Mouse (Mus musculus) testis, adult 10 weeks (tissue): ENCODE results near the gene Pkd1l3. TPM values are rescaled to one million over a fixed set of nuclear protein-coding genes. Genes with fewer than 3 reads are reported as not detected.

Experiments used
- polyA plus RNA-seq: library from polyadenylated mRNA; stranded (reverse); fragments of 350-450 nt; fragmentation: Illumina TruSeq; extraction: RNeasy Lipid Tissue Mini Kit (QIAGEN cat#74804); gene quantifications from one replicate; pipeline ENCODE4 v1.2.3, GENCODE M21; 2014; ENCODE audit warnings: low read depth, low replicate concordance

The Pkd1l3 gene
- polyA plus RNA-seq = 26.5 TPM

DNA sequence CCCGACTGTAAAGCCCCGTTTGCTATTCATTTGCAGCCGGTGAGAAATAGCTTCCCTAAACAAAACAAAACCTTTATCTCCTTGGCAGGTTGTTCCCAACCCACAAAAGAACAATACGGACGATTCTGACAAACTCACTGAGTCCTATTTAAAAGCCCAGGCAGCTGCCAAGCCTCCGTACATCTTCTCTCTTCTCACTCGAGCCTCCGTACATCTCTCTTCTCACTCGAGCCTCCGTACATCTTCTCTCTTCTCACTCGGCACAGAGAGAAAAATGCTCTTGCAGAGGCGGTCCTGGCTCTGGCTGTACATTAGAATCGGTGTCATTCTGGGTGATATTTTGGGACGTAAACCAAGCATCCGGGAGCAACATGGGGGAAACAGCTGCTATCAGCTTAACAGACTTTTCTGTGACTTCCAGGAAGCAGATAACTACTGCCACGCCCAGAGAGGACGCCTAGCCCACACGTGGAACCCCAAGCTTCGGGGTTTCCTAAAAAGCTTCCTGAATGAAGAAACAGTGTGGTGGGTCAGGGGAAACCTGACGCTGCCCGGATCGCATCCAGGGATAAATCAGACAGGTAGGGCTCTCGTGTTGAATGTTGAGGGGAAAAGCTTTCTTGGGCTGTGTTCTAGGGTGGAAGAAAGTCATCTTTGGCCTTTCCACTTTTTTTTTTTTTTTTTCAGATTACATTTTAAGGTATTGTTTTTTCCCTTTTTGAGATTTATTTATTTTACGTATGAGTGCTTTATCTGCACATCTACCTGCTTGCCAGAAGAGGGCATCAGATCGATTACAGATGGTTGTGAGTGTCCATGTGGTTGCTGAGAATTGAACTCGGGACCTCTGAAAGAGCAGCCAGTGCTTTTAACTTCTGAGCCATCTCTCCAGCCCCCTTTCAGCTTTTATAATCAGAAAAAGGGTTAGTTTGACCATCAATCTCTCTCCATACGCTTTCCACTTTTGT is at the start of gene Pkd1l3:
Gene Pkd1l3, plus strand, starts transcription at position 275 of the 968 bp plus-strand sequence.

DNA sequence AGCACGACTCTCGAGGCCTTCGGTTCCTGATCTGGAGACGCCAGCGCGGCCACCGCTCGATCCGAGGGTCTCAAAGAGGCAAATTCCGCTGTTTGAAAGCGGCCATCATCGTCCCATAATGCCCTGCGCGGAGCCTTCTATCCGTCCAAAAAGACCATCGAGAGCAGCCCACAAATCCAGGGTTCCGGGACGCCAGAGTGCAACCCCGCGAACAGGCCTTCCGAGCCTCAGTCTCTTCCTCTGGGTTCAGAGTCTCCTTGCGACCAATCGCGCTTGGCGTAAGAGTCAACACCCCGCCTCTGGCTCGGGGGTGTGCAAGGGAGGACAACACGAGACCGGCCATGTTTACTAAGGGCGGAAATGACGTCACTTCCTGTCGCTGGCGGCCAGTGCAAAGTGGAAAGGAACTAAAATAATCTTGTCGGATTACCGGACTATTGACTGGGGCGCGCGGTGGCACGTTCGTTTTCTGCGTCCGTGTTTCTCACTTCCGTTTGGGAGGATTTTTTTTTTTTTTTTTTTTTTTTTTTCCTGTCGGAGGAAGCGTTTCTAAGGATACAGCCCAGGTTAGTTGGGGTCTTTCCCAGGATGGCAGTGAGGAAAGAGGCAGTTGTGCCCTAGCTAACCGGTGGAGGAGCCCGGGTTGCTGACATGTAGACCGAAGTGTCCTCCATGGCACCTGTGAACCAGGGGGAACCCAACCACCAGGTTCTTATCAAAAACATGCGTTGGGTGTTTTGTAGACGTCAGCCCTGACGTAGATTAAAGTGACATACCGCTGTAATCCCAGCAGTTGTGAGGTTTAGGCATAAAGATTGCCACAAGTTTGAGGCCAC is 48.6 kb upstream of the Pkd1l3 start, which contains the start of the genes Dhx38 and Txnl4b:
Gene Dhx38, minus strand, starts transcription at position 364 of the 836 bp plus-strand sequence.
Gene Txnl4b, plus strand, starts transcription at position 395 of the 836 bp plus-strand sequence.

DNA sequence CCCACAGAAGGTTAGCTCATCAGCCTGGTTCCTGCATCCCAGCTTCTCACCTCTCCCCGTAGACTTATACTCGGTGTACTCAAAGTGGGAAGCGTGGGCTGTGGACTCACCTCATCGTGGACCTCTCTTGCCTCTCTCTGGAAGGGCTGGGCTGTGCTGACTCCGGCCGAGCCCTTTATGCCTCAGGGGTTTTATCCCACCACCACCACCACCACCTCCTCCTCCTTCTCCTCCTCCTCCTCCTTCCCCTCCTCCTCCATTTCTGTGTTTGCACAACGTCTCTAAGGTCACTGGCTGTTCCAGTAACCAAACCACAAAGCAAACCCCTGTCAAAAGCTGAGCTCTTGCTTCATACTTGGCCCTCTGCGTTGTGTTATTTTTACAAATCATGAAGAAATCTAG is 35.4 kb upstream of the Pkd1l3 start, which contains the start of gene Hp:
Gene Hp, minus strand, starts transcription at position 273 of the 402 bp plus-strand sequence.

DNA sequence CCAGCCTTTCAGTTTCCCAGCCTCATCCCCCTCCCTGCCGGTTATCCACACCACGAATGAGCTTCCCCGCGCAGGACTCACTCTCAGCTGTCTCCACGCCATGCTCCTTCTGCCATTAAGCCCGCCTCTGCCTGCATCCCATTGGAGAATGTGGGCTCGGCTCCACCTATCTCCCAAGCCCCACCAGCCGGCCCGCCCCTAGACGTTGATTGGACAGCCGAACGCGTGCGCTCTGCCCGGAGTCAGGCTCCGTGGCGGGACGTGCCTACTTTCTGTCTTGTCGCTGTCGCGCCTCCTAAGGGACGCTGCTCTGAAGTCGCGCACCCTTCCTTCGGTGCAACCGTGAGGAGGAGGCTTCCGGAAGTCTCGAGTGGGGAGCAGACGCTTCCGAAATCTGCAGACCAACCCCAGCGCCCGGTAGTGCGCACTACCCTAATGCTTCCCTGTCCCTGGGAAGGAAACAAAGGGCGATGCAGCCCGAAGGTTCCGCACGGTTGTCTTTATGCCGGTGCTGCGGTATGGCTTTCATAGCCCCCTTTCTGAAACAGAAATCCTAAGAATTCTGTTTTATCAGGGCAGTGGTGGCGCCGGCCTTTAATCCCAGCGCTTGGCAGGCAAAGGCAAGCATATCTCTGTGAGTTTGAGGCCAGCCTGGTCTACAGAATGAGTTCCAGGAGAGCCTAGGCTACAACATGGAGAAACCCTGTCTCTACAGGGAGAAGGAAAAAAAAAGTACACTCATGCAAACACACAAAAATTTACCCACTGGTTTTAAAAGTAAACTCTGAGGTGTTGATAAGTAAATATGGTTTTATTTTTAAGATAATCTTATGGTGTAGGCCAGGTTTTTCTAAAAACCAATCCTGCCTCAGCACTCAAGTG is 5.8 kb upstream of the Pkd1l3 start, which contains the start of gene Dhodh:
Gene Dhodh, minus strand, starts transcription at position 403 of the 882 bp plus-strand sequence.

DNA sequence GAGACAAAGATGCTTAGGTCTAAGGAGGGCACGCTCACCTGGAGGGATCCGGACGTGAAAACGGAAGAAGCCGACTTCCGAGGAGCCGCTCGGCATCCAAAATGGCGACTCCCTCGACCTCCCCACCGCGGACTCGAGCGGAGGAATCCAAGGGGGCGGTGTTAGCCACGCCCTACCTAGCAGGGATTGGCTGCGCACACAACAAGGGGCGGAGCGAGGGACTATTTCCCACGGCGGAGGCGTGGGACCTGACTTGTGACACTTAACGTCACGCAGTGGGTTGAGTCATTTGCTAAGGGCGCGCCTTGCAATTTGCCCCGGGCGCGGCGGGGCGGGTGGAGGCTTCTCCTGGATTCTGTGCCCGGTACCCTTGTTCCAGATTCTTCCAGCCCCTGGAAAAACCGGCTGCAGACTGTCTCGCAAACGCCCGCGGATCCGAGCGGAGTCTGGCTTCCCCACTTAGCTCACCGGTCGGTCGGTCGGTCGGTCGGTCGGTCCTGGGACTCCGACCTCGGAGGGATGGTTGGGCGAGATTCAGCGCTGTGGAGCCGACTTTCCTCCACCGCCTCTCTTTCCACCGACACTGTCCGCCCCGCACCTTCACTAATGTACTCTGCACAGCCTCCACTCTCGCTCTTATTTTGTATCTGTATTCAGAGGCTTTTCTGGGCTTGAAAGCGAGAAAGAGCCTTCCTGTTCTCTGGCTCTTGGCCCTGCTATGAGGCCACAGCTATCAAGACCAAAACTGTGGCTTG is 79.0 kb downstream of the Pkd1l3 start, which contains the start of gene Ist1:
Gene Ist1, minus strand, starts transcription at position 115 of the 755 bp plus-strand sequence.

DNA sequence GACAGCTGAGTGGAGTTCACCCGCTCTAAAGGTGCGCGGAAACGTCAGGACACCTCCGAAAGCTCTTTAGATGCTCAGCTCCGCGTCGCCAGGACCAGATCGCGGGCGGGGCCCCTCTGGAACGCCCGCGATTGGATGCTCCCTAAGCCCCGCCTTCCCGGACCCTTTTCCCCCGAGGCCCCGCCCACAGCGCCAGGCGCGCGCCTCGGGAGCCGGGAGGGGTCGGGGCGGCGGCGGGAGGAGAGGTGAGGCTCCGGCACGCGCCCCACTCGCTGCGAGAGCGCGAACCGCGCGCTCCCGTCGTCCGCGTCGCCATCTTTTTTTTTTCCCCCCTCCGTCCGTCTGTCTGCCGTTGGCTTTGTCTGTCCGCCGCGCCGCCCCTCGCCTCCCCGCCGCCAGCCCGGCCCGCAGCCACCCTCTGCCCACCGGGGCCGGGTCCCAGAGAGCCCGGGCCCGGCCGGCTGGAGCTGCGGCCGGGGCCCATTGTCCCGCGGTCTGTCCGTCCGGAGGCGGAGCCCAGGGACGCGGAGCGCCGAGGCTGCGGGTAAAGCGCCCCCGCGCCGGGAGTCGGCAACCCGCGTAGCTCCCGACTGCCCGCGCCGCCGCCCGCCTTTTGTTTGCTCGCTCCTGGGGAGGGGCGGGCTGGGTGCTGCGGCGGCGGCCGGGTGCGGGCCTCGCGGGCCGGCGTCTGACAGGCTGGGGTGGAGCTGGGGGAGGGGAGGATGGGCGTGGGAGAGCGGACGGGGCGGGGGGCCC is 91.2 kb downstream of the Pkd1l3 start, which contains the start of gene Zfp821:
Gene Zfp821, plus strand, starts transcription at position 227 of the 756 bp plus-strand sequence.

Other genes with a start within 250 kb of the Pkd1l3 start
- 199 TPM for gene Pmfbp1, start 120.5 kb upstream of the Pkd1l3 start, polyA plus RNA-seq
- 3.1 TPM for gene Dhx38, start 48.7 kb upstream of the Pkd1l3 start, polyA plus RNA-seq
- gene Txnl4b, start 48.6 kb upstream of the Pkd1l3 start, polyA plus RNA-seq = 112 TPM
- not detected for gene Hp, start 35.3 kb upstream of the Pkd1l3 start, polyA plus RNA-seq
- 0.91 TPM for gene Dhodh, start 5.8 kb upstream of the Pkd1l3 start, polyA plus RNA-seq
- gene Ist1, start 78.7 kb downstream of the Pkd1l3 start, polyA plus RNA-seq = 42.5 TPM
- 24.1 TPM for gene Zfp821, start 91.0 kb downstream of the Pkd1l3 start, polyA plus RNA-seq
- gene Atxn1l, start 123.2 kb downstream of the Pkd1l3 start, polyA plus RNA-seq = 25.2 TPM
- 48.1 TPM for gene Ap1g1, start 164.0 kb downstream of the Pkd1l3 start, polyA plus RNA-seq